Mouse (Mus musculus): ENCODE results near the gene Adam8. TPM values are rescaled to one million over a fixed set of nuclear protein-coding genes. Genes with fewer than 3 reads are reported as not detected.

The Adam8 gene
- total RNA-seq, 2 experiments from 2014 or later = 1.8 to 2.0 TPM

GRCm38 (mm10) chr7:139949893-139950282 lies 42.5 kb downstream of the Adam8 start:
- DNase-seq (ENCODE audit: low spot score in 2 of 2) = no peak

GRCm38 (mm10) chr7:139946032-139946431 lies 46.3 kb downstream of the Adam8 start:
- no peak for DNase-seq (ENCODE audit: low spot score in 2 of 2)

GRCm38 (mm10) chr7:139945516-139945915 lies 46.8 kb downstream of the Adam8 start:
- DNase-seq (ENCODE audit: low spot score in 2 of 2) = no peak

- DNase-seq (ENCODE audit: low spot score in 2 of 2) = no peak
Measured at GRCm38 (mm10) chr7:139944291-139945240, 47.8 kb downstream of the Adam8 start.

- DNase-seq (ENCODE audit: low spot score in 2 of 2) = no peak
Measured at GRCm38 (mm10) chr7:139943674-139944281, 48.6 kb downstream of the Adam8 start, which contains the start of gene Utf1. Gene Utf1 (plus strand): TSS chr7:139943789.

- DNase-seq (ENCODE audit: low spot score in 2 of 2) = no peak
Measured at GRCm38 (mm10) chr7:139940476-139941209, 51.7 kb downstream of the Adam8 start.

- no peak for DNase-seq (ENCODE audit: low spot score in 2 of 2)
Measured at GRCm38 (mm10) chr7:139937810-139938209, 54.6 kb downstream of the Adam8 start.

GRCm38 (mm10) chr7:139937138-139937537 lies 55.2 kb downstream of the Adam8 start:
- no peak for DNase-seq (ENCODE audit: low spot score in 2 of 2)

GRCm38 (mm10) chr7:139936705-139937104 lies 55.7 kb downstream of the Adam8 start:
- DNase-seq (ENCODE audit: low spot score in 2 of 2) = no peak

GRCm38 (mm10) chr7:139930732-139931131 lies 61.6 kb downstream of the Adam8 start:
- DNase-seq (ENCODE audit: low spot score in 2 of 2) = peak in 1 of 2 experiments; percentile 29

Small RNAs within 50 kb of the gene (microRNA-seq; reads per million reads assigned to microRNA genes)
- gene Mir202 (103 reads per million, percentile 46 among the genes with 10 or more reads in this experiment), gene Mir7062 (not detected), gene mmu-mir-7686 (not detected)

Other genes starting within 250 kb of the Adam8 start
- gene Adgra1, start 158.4 kb downstream of the Adam8 start, total RNA-seq (2021) = 1 to 10 TPM; 4.7 to 5.0 TPM
- 1 to 10 TPM; 1.6 to 1.7 TPM for gene Kndc1, start 97.9 kb downstream of the Adam8 start, total RNA-seq (2021)
- not detected for gene Utf1, start 48.8 kb downstream of the Adam8 start, total RNA-seq (2021)
- gene 6430531B16Rik, start 13.8 kb downstream of the Adam8 start, total RNA-seq (2021) = 1 to 10 TPM in 1 of 2 experiments, under 1 TPM in 1; 0.54 to 1.2 TPM
- gene Zfp511, start 43.8 kb upstream of the Adam8 start, total RNA-seq (2021) = 10 to 100 TPM; 20.2 to 21.9 TPM
- gene Tubgcp2, start 44.1 kb upstream of the Adam8 start, total RNA-seq (2021) = 10 to 100 TPM; 53.7 to 55.8 TPM
- gene Msx3, start 56.5 kb upstream of the Adam8 start, total RNA-seq (2021) = not detected
- 10 to 100 TPM; 10.8 to 12.9 TPM for gene Caly, start 90.0 kb upstream of the Adam8 start, total RNA-seq (2021)
- not detected for gene Prap1, start 100.8 kb upstream of the Adam8 start, total RNA-seq (2021)
- gene Fuom, start 109.9 kb upstream of the Adam8 start, total RNA-seq (2021) = 10 to 100 TPM; 65.1 to 72.4 TPM
- 10 to 100 TPM; 20.4 to 21.0 TPM for gene Paox, start 123.2 kb upstream of the Adam8 start, total RNA-seq (2021)
- gene Echs1, start 123.9 kb upstream of the Adam8 start, total RNA-seq (2021) = 100 to 1,000 TPM; 290 to 325 TPM
- 10 to 100 TPM; 33.6 to 35.8 TPM for gene Mtg1, start 145.0 kb upstream of the Adam8 start, total RNA-seq (2021)
- gene Sprn, start 162.3 kb upstream of the Adam8 start, total RNA-seq (2021) = 1 to 10 TPM; 1.7 to 2.6 TPM
- gene Olfr522, start 172.2 kb upstream of the Adam8 start, total RNA-seq (2021) = not detected
- gene Olfr523, start 180.7 kb upstream of the Adam8 start, total RNA-seq (2021) = not detected
- gene Olfr524, start 213.4 kb upstream of the Adam8 start, total RNA-seq (2021) = not detected
- not detected for gene Cd163l1, start 225.7 kb upstream of the Adam8 start, total RNA-seq (2021)